ENCODE assay signal across 28 mouse cellular contexts in the genomic region with DNA sequence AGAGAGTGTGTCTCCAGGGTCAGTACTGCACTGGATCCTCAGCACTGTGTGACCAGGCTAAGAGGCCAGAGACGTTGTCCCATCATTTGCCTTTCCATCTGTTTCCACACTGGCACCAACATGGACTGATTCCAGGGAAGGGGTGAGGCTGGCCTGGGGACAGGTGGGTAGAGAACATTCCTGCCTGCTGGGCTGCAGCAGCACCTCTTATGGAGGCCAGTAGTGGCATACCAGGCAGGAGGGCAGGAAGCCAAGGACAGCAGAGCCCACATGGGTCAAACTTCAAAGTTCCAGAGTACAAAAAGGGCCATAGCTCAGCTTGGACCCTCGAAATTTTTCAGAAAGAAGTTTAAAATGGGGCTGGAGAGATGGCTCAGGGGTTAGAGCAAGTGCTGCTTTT.
DNase-seq lines count a peak whose midpoint lies in the region; ATAC-seq and TF ChIP-seq lines count a peak whose summit lies in the region.
"Had no signal": no experiment of that assay in that cellular context is flagged by ENCODE, and none has a peak within 500 bp of the region (broad histone marks: within the 10 kb centered on the region; RNA-seq: fewer than 3 reads in every experiment).

No protein-coding gene starts in this region.

- peaks cover 10% of the 10 kb centered on the region for H3K4me1 ChIP-seq in kidney, embryonic 15.5 days
- H3K4me1 ChIP-seq: stomach, embryonic 15.5 days had no signal

- no peak overlapping the region for H3K4me2 ChIP-seq in kidney, embryonic 15.5 days
- H3K4me2 ChIP-seq: forebrain, embryonic 13.5 days; heart, embryonic 15.5 days; intestine, embryonic 15.5 days; limb, embryonic 13.5 days; stomach, embryonic 15.5 days had no signal

- peak; percentile 44 for DNase-seq in kidney, adult 18-20 months
- peak; percentile 64 for DNase-seq in kidney, adult 9 months
- peak; percentile 64 to 85 for DNase-seq in kidney, postnatal 25 days
- peak; percentile 36 for DNase-seq in lung, postnatal 14 days
- DNase-seq in left cerebral cortex, adult 2 months (ENCODE audit: extremely low spot score in 1 of 2, low spot score in 2 of 2): no peak
- no peak for DNase-seq in left cerebral cortex, adult 8-10 months (ENCODE audit: low spot score in 2 of 2)
- DNase-seq: adrenal gland, adult 8-10 months; B cell, adult 2 months; cerebellum, adult 18-20 months; cerebellum, postnatal 14 days; gastrocnemius, adult 2 months; right cerebral cortex, adult 18-20 months; thymus, postnatal 25 days had no signal

- no peak for TF ChIP-seq CTCF in left cerebral cortex, adult 2 months (IDR thresholded peaks at IDR 0.05)

- no peak overlapping the region for H3K4me3 ChIP-seq in kidney, embryonic 15.5 days (replicated peaks)
- H3K4me3 ChIP-seq in left cerebral cortex, adult 2 months: no peak overlapping the region
- H3K4me3 ChIP-seq: forebrain, embryonic 13.5 days; gastrocnemius, adult 2 months; heart, embryonic 15.5 days; hindbrain, embryonic 10.5 days; intestine, embryonic 15.5 days; layer of hippocampus, adult 2 months; limb, embryonic 13.5 days; stomach, embryonic 15.5 days had no signal

- intact Hi-C loops in left cerebral cortex, adult 2 months (cut with DNase I): loop anchor here (5.0 kb wide), 1 partner anchor 127 kb away; a partner anchor contains a TSS

- no peaks in the 10 kb centered on the region for H3K36me3 ChIP-seq in kidney, embryonic 15.5 days
- H3K36me3 ChIP-seq: G1E; heart, embryonic 15.5 days; hindbrain, embryonic 10.5 days; intestine, embryonic 15.5 days; limb, embryonic 13.5 days; stomach, embryonic 15.5 days had no signal

- H3K9me3 ChIP-seq in kidney, embryonic 15.5 days (replicated peaks): no peaks in the 10 kb centered on the region
- H3K9me3 ChIP-seq: forebrain, embryonic 13.5 days; G1E; heart, embryonic 15.5 days; hindbrain, embryonic 10.5 days; intestine, embryonic 15.5 days; limb, embryonic 13.5 days; stomach, embryonic 15.5 days had no signal

- H3K27ac ChIP-seq in kidney, embryonic 15.5 days: no peak overlapping the region
- H3K27ac ChIP-seq in left cerebral cortex, adult 2 months: no peak overlapping the region
- H3K27ac ChIP-seq: forebrain, embryonic 13.5 days; gastrocnemius, adult 2 months; heart, embryonic 15.5 days; hindbrain, embryonic 10.5 days; layer of hippocampus, adult 2 months; limb, embryonic 13.5 days; liver, embryonic 14.5 days; macrophage had no signal

- WGBS in kidney, embryonic 15.5 days: 74% methylated on average over 2 of the region's 2 CpGs

- H3K27me3 ChIP-seq in kidney, embryonic 15.5 days: no peaks in the 10 kb centered on the region
- H3K27me3 ChIP-seq: CH12.LX; heart, embryonic 15.5 days; intestine, embryonic 15.5 days; limb, embryonic 13.5 days; Patski; stomach, embryonic 15.5 days had no signal

- H3K9ac ChIP-seq in kidney, embryonic 15.5 days: no peak overlapping the region
- H3K9ac ChIP-seq: forebrain, embryonic 13.5 days; heart, embryonic 15.5 days; intestine, embryonic 15.5 days; limb, embryonic 13.5 days; liver, embryonic 14.5 days; stomach, embryonic 15.5 days had no signal

- ATAC-seq in kidney, embryonic 15.5 days (replicated peaks; ENCODE audit: low FRiP score): no peak
- ATAC-seq: forebrain, embryonic 13.5 days; hindbrain, embryonic 16.5 days; intestine, embryonic 15.5 days; midbrain, embryonic 16.5 days; Patski had no signal

Comparison
In these comparisons a context has a peak if more than half of its experiments do, and no peak if none do; other contexts are left out.
1. DNase-seq: peak in kidney, adult 18-20 months (single experiment), kidney, adult 9 months (single experiment), kidney, postnatal 25 days (2 of 2) and lung, postnatal 14 days (single experiment); none in left cerebral cortex, adult 2 months (0 of 2) and left cerebral cortex, adult 8-10 months (0 of 2).